Mouse (Mus musculus) kidney, postnatal 0 days (tissue): Measurements from ENCODE around the gene Serpinc1. TPM values are rescaled to one million over a fixed set of nuclear protein-coding genes. Genes with fewer than 3 reads are reported as not detected.

Experiments
- ATAC-seq: fragments of 200-750 bp; cut with Nextera tagmentation; replicated peaks from 2 replicates; pipeline ENCODE4 v1.8.0; 2017; ENCODE audit warnings: low read depth, moderate number of reproducible peaks, moderate TSS enrichment, moderate library complexity; ENCODE audit not compliant: low FRiP score
- DNase-seq: peaks from one replicate; pipeline ENCODE4 v3.0.0-alpha.2; 2016; ENCODE audit warnings: low spot score
- H3K27ac ChIP-seq: fragments of 300-500 bp; sonication (generic); 2 replicates; pipeline ENCODE4 v1.5.1; 2014; ENCODE audit warnings: mild to moderate bottlenecking
- H3K27me3 ChIP-seq: fragments of 300-500 bp; sonication (generic); 2 replicates; pipeline ENCODE4 v1.6.1; 2014; ENCODE audit warnings: low read length, mixed read lengths; ENCODE audit not compliant: insufficient read depth
- H3K36me3 ChIP-seq: fragments of 300-500 bp; sonication (generic); 2 replicates; pipeline ENCODE4 v1.6.1; 2014; ENCODE audit warnings: low read length, mixed read lengths; ENCODE audit not compliant: insufficient read depth
- H3K4me1 ChIP-seq: fragments of 300-500 bp; sonication (generic); replicated peaks from 2 replicates; pipeline ENCODE4 v1.6.1; 2014; ENCODE audit warnings: antibody characterized with exemption, low read length, mixed read lengths; ENCODE audit not compliant: insufficient read depth
- H3K4me2 ChIP-seq: fragments of 300-500 bp; sonication (generic); 2 replicates; pipeline ENCODE4 v1.6.1; 2014; ENCODE audit warnings: mild to moderate bottlenecking, low read length, moderate library complexity, mixed read lengths
- H3K4me3 ChIP-seq: fragments of 300-500 bp; sonication (generic); replicated peaks from 2 replicates; pipeline ENCODE4 v1.5.1; 2014; ENCODE audit warnings: low read depth, low read length
- H3K9ac ChIP-seq: fragments of 300-500 bp; sonication (generic); 2 replicates; pipeline ENCODE4 v1.6.1; 2014; ENCODE audit warnings: low read depth, low read length
- H3K9me3 ChIP-seq: fragments of 300-500 bp; sonication (generic); replicated peaks from 2 replicates; pipeline ENCODE4 v1.6.1; 2016; ENCODE audit warnings: low read length, inconsistent platforms, mixed read lengths
- CTCF ChIP-seq: IDR thresholded peaks from 2 replicates; pipeline ENCODE4 v1.5.1; 2016; ENCODE audit warnings: antibody characterized with exemption, low read depth, mild to moderate bottlenecking, moderate library complexity
- WGBS: fragments of 180-500 bp; shearing (Covaris S2); extraction: QIAGEN DNeasy Blood & Tissue Kit; methylation state at CpG from one replicate; pipeline ENCODE4 v1.1.7; 2014; 5-methylcytosine and 5-hydroxymethylcytosine counted together
- polyA plus RNA-seq: library from polyadenylated mRNA; unstranded; fragments of >200 nt; fragmentation: Nextera tagmentation; extraction: Ambion mirVana; gene quantifications from 2 replicates; pipeline ENCODE4 v1.2.1, GENCODE M21; 2015

Gene Serpinc1
- polyA plus RNA-seq, 1 experiment from 2014 or later = 1.8 TPM

DNA sequence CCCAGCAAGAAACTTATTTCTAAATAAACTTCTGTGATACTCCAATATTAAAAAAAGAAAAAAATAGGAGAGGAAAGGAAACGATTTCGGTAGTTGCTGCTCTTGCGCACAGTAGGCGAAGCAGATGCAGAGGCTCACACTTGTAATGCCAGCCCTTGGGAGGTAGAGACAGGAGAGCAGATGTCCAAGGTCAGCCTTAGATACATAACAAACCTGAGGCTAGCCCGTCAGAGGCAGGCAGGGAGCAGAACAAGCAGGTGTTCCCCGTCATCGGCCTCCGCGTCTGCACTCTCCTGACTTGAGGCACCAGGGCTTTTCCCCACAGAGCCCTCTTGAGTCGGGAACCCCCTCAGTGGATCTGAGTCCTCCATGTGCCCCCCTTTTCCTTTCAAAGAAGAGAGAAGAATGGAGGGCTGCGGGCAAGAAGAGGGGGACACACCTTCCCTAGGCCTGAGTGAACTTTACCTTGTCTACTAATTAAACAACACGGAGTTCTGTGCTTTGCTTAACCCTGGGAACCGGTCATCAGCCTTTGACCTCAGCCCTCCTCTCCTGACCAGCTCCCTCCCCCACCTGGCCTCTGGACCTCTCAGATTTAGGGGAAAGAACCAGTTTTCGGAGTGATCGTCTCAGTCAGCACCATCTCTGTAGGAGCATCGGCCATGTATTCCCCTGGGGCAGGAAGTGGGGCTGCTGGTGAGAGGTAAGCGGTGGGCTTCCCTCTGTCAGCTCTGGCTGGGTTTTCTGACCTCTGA, 8.7 kb downstream of the Serpinc1 start:
- Histone ChIP-seq H3K4me3 (no peak overlapping the region), H3K4me1 (no peaks in the 10 kb centered on the region), H3K36me3 (no peaks in the 10 kb centered on the region), H3K9me3 (no peaks in the 10 kb centered on the region), H3K4me2 (no peak overlapping the region), H3K27ac (no peak overlapping the region), H3K9ac (no peak overlapping the region), H3K27me3 (no peaks in the 10 kb centered on the region)
- no peak for ATAC-seq
- no peak for TF ChIP-seq CTCF
- WGBS = 79% methylated on average over 17 of the region's 17 CpGs
- no peak for DNase-seq

DNA sequence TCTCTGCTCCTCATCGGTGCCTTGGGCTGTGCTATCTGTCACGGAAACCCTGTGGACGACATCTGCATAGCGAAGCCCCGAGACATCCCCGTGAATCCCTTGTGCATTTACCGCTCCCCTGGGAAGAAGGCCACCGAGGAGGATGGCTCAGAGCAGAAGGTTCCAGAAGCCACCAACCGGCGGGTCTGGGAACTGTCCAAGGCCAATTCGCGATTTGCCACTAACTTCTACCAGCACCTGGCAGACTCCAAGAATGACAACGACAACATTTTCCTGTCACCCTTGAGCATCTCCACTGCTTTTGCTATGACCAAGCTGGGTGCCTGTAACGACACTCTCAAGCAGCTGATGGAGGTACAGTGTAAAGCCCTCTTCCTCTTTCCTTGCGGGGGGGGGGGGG, 11.0 kb downstream of the Serpinc1 start:
- H3K27ac ChIP-seq = no peak overlapping the region
- no peaks in the 10 kb centered on the region for H3K36me3 ChIP-seq
- TF ChIP-seq CTCF = no peak
- no peak for DNase-seq
- H3K27me3 ChIP-seq = no peaks in the 10 kb centered on the region
- H3K9ac ChIP-seq = no peak overlapping the region
- H3K4me2 ChIP-seq = no peak overlapping the region
- H3K9me3 ChIP-seq = no peaks in the 10 kb centered on the region
- no peak overlapping the region for H3K4me3 ChIP-seq
- H3K4me1 ChIP-seq = no peaks in the 10 kb centered on the region
- ATAC-seq = no peak
- 86% methylated on average over 14 of the region's 15 CpGs for WGBS

DNA sequence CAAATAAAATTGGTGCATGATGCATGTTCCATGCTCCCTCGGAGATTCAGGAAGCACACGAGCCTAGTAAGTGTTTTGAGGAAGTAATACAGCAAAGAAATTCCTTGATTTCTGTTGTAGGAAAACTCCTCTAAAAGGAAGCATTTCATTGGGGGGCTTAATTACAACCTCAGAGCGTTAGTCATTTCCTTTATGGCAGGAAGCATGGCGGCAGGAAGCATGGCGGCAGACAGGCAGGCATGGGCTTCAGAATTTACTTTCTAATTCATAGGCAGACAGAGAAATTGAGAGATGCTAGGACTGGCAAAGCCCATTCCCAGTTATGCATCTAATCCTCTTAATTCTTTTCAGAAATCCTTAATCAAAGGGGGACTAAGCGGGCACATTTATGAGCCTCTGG, 15.5 kb downstream of the Serpinc1 start:
- no peak for DNase-seq
- no peak overlapping the region for H3K4me3 ChIP-seq
- no peaks in the 10 kb centered on the region for H3K4me1 ChIP-seq
- H3K27ac ChIP-seq = no peak overlapping the region
- TF ChIP-seq CTCF = no peak
- no peaks in the 10 kb centered on the region for H3K9me3 ChIP-seq
- H3K4me2 ChIP-seq = no peak overlapping the region
- H3K9ac ChIP-seq = no peak overlapping the region
- no peak for ATAC-seq
- H3K27me3 ChIP-seq = no peaks in the 10 kb centered on the region
- 74% methylated on average over 6 of the region's 6 CpGs for WGBS
- H3K36me3 ChIP-seq = no peaks in the 10 kb centered on the region

DNA sequence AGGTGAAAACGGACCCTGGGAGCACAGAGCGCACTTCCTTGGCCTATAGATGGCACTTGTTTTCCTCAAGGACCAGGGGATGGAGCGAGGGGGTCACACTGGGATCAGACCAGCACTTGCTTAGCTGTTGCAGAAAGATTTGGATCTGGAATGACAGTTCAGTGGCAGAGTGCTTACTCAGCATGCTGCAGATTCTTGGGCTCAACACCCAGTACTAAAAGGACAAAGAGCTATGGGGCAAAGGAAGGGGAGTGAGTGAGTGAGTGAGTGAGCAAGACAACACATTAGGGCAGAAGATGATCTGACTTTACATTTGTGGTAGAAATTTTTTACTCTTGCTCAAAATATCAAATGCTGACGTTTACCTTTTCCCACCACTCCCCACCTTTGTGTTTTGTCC, 26.6 kb downstream of the Serpinc1 start:
- Histone ChIP-seq H3K9me3 (no peaks in the 10 kb centered on the region), H3K4me1 (no peaks in the 10 kb centered on the region), H3K27ac (no peak overlapping the region), H3K27me3 (no peaks in the 10 kb centered on the region), H3K4me3 (no peak overlapping the region), H3K9ac (no peak overlapping the region), H3K4me2 (no peak overlapping the region), H3K36me3 (no peaks in the 10 kb centered on the region)
- DNase-seq (no peak), ATAC-seq (no peak)
- TF ChIP-seq CTCF = no peak
- whole genome bisulfite sequencing = 67% methylated on average over 4 of the region's 4 CpGs

DNA sequence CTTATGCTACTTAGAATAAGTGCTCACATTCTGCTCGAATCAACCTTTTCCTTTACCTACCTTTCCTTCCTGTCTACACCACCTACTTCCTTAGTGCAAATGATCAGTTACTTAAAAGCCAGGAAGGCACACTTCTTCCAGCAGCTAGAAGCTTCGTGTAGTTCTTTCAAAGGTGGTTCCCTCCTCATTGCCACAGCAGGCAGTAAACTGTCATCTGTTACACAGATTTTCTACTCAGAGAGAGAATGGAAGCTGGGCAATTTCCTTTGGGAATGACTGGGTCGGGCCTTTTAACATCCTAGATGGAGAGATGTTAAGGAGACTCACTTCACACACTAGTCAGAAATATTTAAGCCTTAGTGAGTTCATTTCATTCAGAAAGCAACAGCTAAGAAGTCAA, 27.1 kb downstream of the Serpinc1 start:
- no peak overlapping the region for H3K27ac ChIP-seq
- 46% methylated on average over 3 of the region's 3 CpGs for WGBS
- no peak for ATAC-seq
- TF ChIP-seq CTCF = no peak
- no peaks in the 10 kb centered on the region for H3K27me3 ChIP-seq
- no peak for DNase-seq
- no peak overlapping the region for H3K9ac ChIP-seq
- no peak overlapping the region for H3K4me3 ChIP-seq
- no peak overlapping the region for H3K4me2 ChIP-seq
- H3K4me1 ChIP-seq = no peaks in the 10 kb centered on the region
- no peaks in the 10 kb centered on the region for H3K36me3 ChIP-seq
- no peaks in the 10 kb centered on the region for H3K9me3 ChIP-seq

DNA sequence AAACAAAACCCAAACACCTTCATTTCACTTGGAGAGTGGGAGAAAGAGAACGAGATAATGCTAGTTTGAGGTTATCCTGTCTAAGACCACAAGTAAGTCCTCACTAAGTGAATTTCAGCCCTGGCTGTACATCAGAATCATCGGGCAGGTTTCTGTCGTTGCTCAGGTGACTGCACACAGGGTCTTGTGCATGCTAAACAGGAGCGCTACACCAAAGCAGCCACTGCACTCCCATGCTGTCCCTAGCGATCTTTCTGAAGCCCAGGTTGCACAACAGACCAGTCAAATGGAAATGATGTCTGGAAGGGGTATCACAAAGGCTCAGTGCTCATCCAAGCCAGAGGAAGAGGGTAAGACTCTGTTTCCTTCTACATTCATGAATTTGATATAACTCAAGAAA, 28.1 kb downstream of the Serpinc1 start:
- ATAC-seq (no peak), DNase-seq (no peak)
- no peak for TF ChIP-seq CTCF
- H3K4me2 ChIP-seq = no peak overlapping the region
- no peak overlapping the region for H3K27ac ChIP-seq
- no peaks in the 10 kb centered on the region for H3K9me3 ChIP-seq
- no peaks in the 10 kb centered on the region for H3K36me3 ChIP-seq
- H3K27me3 ChIP-seq = no peaks in the 10 kb centered on the region
- H3K4me1 ChIP-seq = no peaks in the 10 kb centered on the region
- no peak overlapping the region for H3K4me3 ChIP-seq
- 69% methylated on average over 5 of the region's 5 CpGs for WGBS
- no peak overlapping the region for H3K9ac ChIP-seq

DNA sequence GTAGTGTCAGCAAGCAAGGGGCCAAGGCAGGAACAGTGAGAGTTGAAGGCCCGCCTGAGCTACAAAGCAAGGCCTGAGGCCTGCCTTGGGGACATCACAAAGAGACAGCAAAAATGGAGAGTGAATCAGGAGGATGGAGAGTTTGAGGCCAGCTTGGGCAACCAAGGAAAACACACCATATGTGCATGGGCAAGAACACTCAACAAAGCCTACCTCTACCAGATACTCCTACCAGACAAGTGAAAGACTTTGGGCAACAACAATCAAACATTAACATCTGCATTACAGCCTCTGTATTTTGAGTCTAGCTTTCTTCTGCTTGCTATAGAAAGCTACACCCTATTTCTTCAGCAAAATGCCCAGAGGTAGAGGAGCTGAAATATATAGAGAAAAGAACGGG, 29.7 kb downstream of the Serpinc1 start:
- H3K4me3 ChIP-seq = no peak overlapping the region

More for the DNA sequence above, 29.7 kb downstream of the Serpinc1 start:
- DNase-seq (no peak), ATAC-seq (no peak)
- no peak for TF ChIP-seq CTCF
- 95% methylated on average over 2 of the region's 2 CpGs for WGBS
- Histone ChIP-seq H3K9ac (no peak overlapping the region), H3K4me1 (no peaks in the 10 kb centered on the region), H3K36me3 (peaks cover 6% of the 10 kb centered on the region; the same call in 1 of the 2 replicates), H3K27me3 (no peaks in the 10 kb centered on the region), H3K4me2 (no peak overlapping the region), H3K9me3 (no peaks in the 10 kb centered on the region), H3K27ac (no peak overlapping the region)
